Mouse (Mus musculus) small intestine, adult 2 months (tissue): ENCODE measurements at regions not wholly inside any gene's neighbourhood (a gene's known extent, or its start where the extent isn't known, plus 50 kb on each side); places are given as distances from the start of the nearest gene placed in this dataset.

Experiments
- CTCF ChIP-seq: fragments of 200-500 bp; IDR thresholded peaks from 2 replicates; pipeline ENCODE4 v1.5.1; 2012; ENCODE audit warnings: low read depth, mild to moderate bottlenecking, control low read depth, inconsistent platforms, low read length, moderate library complexity, mixed read lengths; ENCODE audit not compliant: insufficient replicate concordance, insufficient read length; ENCODE audit errors: extremely low read depth
- POLR2A ChIP-seq: fragments of 200-500 bp; IDR thresholded peaks from 2 replicates; pipeline ENCODE4 v1.6.1; 2012; ENCODE audit warnings: low read depth, mild to moderate bottlenecking, control low read depth, inconsistent platforms, low read length, moderate library complexity

DNA sequence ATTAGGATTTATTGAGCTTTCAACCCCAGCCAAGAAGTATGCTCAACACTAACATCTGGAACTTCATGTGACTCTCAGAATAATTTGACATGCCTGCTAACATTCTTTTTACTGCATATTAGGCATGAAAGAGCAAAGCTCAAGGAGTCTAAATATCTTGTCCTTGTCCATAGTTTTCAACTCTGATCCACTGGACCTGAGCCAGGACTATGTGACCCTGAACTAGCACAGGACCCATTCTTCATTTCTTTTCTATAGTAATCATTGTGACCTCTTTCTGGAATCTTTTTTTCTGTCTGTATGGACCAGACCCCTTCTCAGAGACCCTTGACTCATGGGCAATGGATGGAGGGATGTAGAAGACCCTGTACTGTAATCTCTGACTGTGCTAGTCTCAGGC, 301.6 kb downstream of the Hs3st1 start:
- no peak for TF ChIP-seq POLR2A
- no peak for TF ChIP-seq CTCF
